Mouse (Mus musculus) erythroblast, embryonic 14.5 days (primary cell): Measurements from ENCODE around the gene Arid4a. TPM values are rescaled to one million over a fixed set of nuclear protein-coding genes. Genes with fewer than 3 reads are reported as not detected.

Source experiments
- H3K27me3 ChIP-seq: 2 replicates; pipeline ENCODE4 v1.6.1; 2012; ENCODE audit warnings: inconsistent platforms; ENCODE audit not compliant: control insufficient read depth
- H3K36me3 ChIP-seq: 2 replicates; pipeline ENCODE4 v1.6.1; 2012; ENCODE audit warnings: mild to moderate bottlenecking, inconsistent platforms; ENCODE audit not compliant: control insufficient read depth
- H3K4me1 ChIP-seq: 2 replicates; pipeline ENCODE4 v1.6.1; 2012; ENCODE audit warnings: inconsistent platforms; ENCODE audit not compliant: control insufficient read depth
- H3K4me3 ChIP-seq: replicated peaks from 2 replicates; pipeline ENCODE3; 2012; ENCODE audit warnings: moderate library complexity, mild to moderate bottlenecking, inconsistent platforms
- H3K9me3 ChIP-seq: 2 replicates; pipeline ENCODE4 v1.6.1; 2012; ENCODE audit warnings: low read length, inconsistent platforms, mixed read lengths; ENCODE audit not compliant: control insufficient read depth
- GATA1 ChIP-seq: IDR thresholded peaks from 2 replicates; pipeline ENCODE4 v1.6.1; 2012; ENCODE audit warnings: low read length, inconsistent platforms, mixed read lengths
- TAL1 ChIP-seq: IDR thresholded peaks from 3 replicates; pipeline ENCODE4 v1.6.1; 2012; ENCODE audit warnings: low read length, inconsistent platforms, mixed read lengths
- polyA plus RNA-seq: library from polyadenylated mRNA; stranded (reverse); fragments of >175 nt; gene quantifications from 2 replicates; pipeline ENCODE4 v1.2.3, GENCODE M21; 2012

Arid4a gene
- polyA plus RNA-seq, 1 experiment = 0.94 TPM

GRCm38 (mm10) chr12:70975891-70976290 is 39.9 kb upstream of the Arid4a start:
- Histone ChIP-seq H3K36me3 (peaks cover 34% of the 10 kb centered on the region), H3K27me3 (no peaks in the 10 kb centered on the region), H3K9me3 (no peaks in the 10 kb centered on the region), H3K4me3 (peak overlapping the region; percentile 91), H3K4me1 (peaks cover 24% of the 10 kb centered on the region)
- no peak for TF ChIP-seq TAL1
- TF ChIP-seq GATA1 = no peak

- Histone ChIP-seq H3K36me3 (peaks cover 53% of the 10 kb centered on the region), H3K4me1 (peaks cover 24% of the 10 kb centered on the region), H3K9me3 (no peaks in the 10 kb centered on the region), H3K27me3 (no peaks in the 10 kb centered on the region), H3K4me3 (no peak overlapping the region)
- no peak for TF ChIP-seq GATA1
- TF ChIP-seq TAL1 = no peak
These were observed 37.4 kb upstream of the Arid4a start for GRCm38 (mm10) chr12:70978345-70978744.

- H3K27me3 ChIP-seq = no peaks in the 10 kb centered on the region
- H3K9me3 ChIP-seq = no peaks in the 10 kb centered on the region
- H3K4me3 ChIP-seq = no peak overlapping the region
- H3K36me3 ChIP-seq = peaks cover 92% of the 10 kb centered on the region
- no peaks in the 10 kb centered on the region; the same call in 1 of the 2 replicates for H3K4me1 ChIP-seq
- TF ChIP-seq TAL1 = no peak
- no peak for TF ChIP-seq GATA1
These were observed 30.8 kb upstream of the Arid4a start for GRCm38 (mm10) chr12:70984855-70985550.

- H3K27me3 ChIP-seq = no peaks in the 10 kb centered on the region
- peaks cover 74% of the 10 kb centered on the region for H3K36me3 ChIP-seq
- no peaks in the 10 kb centered on the region for H3K9me3 ChIP-seq
- TF ChIP-seq GATA1 (no peak), TAL1 (no peak)
- peaks cover 3% of the 10 kb centered on the region; the same call in 1 of the 2 replicates for H3K4me1 ChIP-seq
- H3K4me3 ChIP-seq = no peak overlapping the region
These were observed 18.6 kb upstream of the Arid4a start for GRCm38 (mm10) chr12:70997225-70997624.

GRCm38 (mm10) chr12:70999423-70999903 is 16.3 kb upstream of the Arid4a start:
- Histone ChIP-seq H3K4me3 (no peak overlapping the region), H3K36me3 (peaks cover 72% of the 10 kb centered on the region), H3K4me1 (peaks cover 3% of the 10 kb centered on the region; the same call in 1 of the 2 replicates), H3K9me3 (no peaks in the 10 kb centered on the region), H3K27me3 (no peaks in the 10 kb centered on the region)
- TF ChIP-seq GATA1 (no peak), TAL1 (no peak)

GRCm38 (mm10) chr12:71000344-71000743 is 15.4 kb upstream of the Arid4a start:
- H3K27me3 ChIP-seq = no peaks in the 10 kb centered on the region
- H3K36me3 ChIP-seq = peaks cover 73% of the 10 kb centered on the region
- H3K9me3 ChIP-seq = no peaks in the 10 kb centered on the region
- H3K4me3 ChIP-seq = no peak overlapping the region
- peaks cover 3% of the 10 kb centered on the region; the same call in 1 of the 2 replicates for H3K4me1 ChIP-seq
- TF ChIP-seq GATA1 (no peak), TAL1 (no peak)

- H3K4me1 ChIP-seq = peaks cover 3% of the 10 kb centered on the region; the same call in 1 of the 2 replicates
- peaks cover 73% of the 10 kb centered on the region for H3K36me3 ChIP-seq
- H3K4me3 ChIP-seq = no peak overlapping the region
- TF ChIP-seq GATA1 (no peak), TAL1 (no peak)
- H3K27me3 ChIP-seq = no peaks in the 10 kb centered on the region
- H3K9me3 ChIP-seq = no peaks in the 10 kb centered on the region
These were observed 14.3 kb upstream of the Arid4a start for GRCm38 (mm10) chr12:71001456-71001855.

- peaks cover 3% of the 10 kb centered on the region; the same call in 1 of the 2 replicates for H3K4me1 ChIP-seq
- H3K4me3 ChIP-seq = no peak overlapping the region
- H3K9me3 ChIP-seq = no peaks in the 10 kb centered on the region
- H3K36me3 ChIP-seq = peaks cover 79% of the 10 kb centered on the region
- H3K27me3 ChIP-seq = no peaks in the 10 kb centered on the region
- TF ChIP-seq GATA1 = no peak
These were observed 11.9 kb upstream of the Arid4a start for GRCm38 (mm10) chr12:71003760-71004426.

- Histone ChIP-seq H3K4me3 (no peak overlapping the region), H3K9me3 (no peaks in the 10 kb centered on the region), H3K27me3 (no peaks in the 10 kb centered on the region), H3K36me3 (peaks cover 85% of the 10 kb centered on the region), H3K4me1 (no peaks in the 10 kb centered on the region)
- TF ChIP-seq GATA1 (no peak), TAL1 (no peak)
These were observed 9.6 kb upstream of the Arid4a start for GRCm38 (mm10) chr12:71006141-71006540.
